Mouse (Mus musculus) thymus, postnatal 36 days (tissue): ENCODE data around the gene Tarsl2.
A peak's percentile ranks its signal among the peaks of the same experiment; 100 is the strongest.

Experiments
- DNase-seq, 2 experiments: peaks; one replicate each; pipeline ENCODE4 v3.0.0; 2022; ENCODE audit warnings: mixed read lengths in 2 of 2

The Tarsl2 gene

GRCm38 (mm10) chr7:65644643-65645351 is at the start of gene Tarsl2:
TSS of gene Tarsl2 (plus strand) at chr7:65644898.
- peak; percentile 99 for DNase-seq

GRCm38 (mm10) chr7:65606124-65606523 is 38.6 kb upstream of the Tarsl2 start:
- DNase-seq, result no peak

DNA sequence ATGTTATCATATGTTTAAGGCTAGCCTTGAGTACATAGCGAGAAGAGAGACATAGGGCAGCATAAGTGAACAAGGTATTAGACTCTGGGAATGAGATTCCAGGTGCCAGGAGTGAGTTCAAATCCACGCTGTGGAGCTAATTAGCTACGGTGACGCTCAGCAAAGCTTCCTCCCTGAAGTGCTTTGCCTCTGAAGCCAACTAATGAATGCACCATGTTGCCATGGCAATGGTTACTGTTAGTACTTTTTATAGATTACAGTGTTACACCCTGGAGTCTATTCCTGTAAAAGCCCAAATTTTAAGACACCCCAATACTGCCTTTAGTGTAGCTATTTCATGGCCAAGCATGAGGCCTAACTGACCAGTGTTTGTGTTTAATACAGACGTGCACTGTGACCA is 37.7 kb upstream of the Tarsl2 start:
- no peak for DNase-seq

DNA sequence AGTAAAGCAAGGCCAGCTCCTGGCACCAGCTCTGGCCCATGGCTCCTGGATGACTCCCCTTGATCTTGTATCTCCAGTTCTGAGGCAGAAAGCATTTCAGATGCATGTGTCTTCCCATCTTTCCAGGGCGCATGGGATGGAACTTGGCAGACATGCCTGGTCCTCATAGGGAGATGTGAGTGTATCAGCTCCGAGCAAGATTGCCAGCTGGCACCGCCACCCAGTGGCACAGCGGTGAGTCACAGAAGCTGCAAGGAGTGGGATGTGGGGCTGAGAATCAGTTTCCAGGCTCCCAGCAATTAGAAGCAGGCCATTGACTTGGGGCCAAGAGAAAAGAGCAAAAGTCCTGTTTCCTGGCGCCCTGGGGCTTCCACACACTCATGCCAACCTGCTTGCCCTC is 34.5 kb upstream of the Tarsl2 start:
- no peak for DNase-seq

DNA sequence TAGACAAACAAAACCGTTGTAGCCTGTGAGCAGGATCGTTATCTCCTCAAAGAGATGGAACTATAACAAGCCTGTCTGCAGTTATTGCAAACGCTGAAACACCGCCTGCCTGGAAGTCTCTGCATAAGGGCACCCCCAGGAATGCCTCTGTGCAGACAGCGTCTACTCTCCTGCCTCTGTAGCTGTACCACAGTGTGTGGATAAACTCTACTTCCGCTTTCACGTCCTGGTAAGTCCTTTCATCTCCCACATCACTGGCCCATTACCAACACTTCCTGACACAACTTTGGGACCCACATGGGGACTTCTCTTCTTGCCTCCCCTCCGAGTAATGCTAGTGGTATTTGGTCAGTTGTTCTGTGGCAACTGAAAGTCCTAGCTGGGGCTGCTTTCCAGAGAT is 34.0 kb upstream of the Tarsl2 start:
- DNase-seq, result no peak

DNA sequence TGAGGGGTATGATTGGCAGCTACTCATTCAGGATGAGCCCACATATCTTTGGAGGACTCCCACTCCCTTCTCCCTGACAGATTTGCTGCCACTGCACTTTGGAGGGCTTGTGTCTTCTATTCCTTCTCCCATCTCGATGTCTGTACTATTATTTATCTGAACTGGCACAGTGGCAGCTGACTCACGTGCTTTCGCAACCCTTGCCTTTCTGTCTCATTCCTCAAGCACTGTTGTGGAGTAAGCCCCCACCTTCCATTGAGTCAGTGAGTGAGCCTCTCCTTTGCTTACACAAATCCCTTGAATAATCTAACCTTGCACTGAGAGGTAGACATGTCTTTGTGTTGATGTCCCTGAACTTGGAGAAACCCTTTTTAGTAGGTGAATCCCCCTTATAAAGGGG is 33.4 kb upstream of the Tarsl2 start:
- no peak for DNase-seq

- DNase-seq, result no peak
These were observed 31.0 kb upstream of the Tarsl2 start for GRCm38 (mm10) chr7:65613723-65614122.

DNA sequence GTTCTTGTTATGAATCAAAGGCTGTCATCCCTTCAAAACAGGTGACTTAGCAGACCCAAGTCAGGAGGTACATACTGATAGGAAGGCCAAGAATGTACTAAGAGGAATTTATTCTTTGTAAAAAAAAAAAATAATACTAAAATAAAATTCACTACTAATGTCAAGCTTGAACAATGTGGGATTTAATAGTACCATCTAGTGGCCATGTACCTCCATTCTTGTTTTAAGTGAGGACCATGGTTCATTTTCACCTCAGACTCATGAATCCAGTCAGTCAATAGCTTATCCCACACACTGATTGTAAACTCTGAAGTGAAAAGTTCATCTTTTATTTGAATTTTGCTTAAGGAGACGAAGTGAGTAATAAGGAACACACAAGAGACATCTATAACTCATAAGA is 25.9 kb upstream of the Tarsl2 start:
- no peak for DNase-seq

- no peak for DNase-seq
These were observed 24.0 kb upstream of the Tarsl2 start for GRCm38 (mm10) chr7:65620746-65621145.

- no peak for DNase-seq
These were observed 21.4 kb upstream of the Tarsl2 start for GRCm38 (mm10) chr7:65623330-65623729.

GRCm38 (mm10) chr7:65625528-65625927 is 19.2 kb upstream of the Tarsl2 start:
- no peak for DNase-seq

GRCm38 (mm10) chr7:65629846-65630245 is 14.9 kb upstream of the Tarsl2 start:
- DNase-seq, result no peak

GRCm38 (mm10) chr7:65630661-65631060 is 14.0 kb upstream of the Tarsl2 start:
- DNase-seq, result no peak

DNA sequence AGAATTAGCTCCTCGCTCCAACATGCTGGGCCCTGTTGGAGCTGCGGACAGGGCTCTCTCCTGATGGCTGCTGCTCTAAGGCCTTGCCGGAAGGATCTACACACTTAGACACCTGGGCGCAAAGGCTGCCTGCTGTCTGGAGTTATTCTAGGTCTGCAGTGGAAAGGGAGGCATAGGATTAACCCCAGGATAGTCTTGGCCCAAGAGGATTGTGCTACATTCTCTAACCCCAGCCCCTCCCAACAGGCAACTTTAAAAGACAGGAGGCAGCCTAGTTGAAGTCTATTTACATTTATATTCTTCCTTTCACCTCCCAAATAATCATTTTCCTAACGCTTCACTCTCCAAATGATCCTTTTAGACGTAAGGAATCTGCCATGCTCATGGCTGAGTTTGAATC is 8.9 kb upstream of the Tarsl2 start:
- DNase-seq, result no peak

GRCm38 (mm10) chr7:65636356-65636880 is 8.3 kb upstream of the Tarsl2 start:
- no peak for DNase-seq

DNA sequence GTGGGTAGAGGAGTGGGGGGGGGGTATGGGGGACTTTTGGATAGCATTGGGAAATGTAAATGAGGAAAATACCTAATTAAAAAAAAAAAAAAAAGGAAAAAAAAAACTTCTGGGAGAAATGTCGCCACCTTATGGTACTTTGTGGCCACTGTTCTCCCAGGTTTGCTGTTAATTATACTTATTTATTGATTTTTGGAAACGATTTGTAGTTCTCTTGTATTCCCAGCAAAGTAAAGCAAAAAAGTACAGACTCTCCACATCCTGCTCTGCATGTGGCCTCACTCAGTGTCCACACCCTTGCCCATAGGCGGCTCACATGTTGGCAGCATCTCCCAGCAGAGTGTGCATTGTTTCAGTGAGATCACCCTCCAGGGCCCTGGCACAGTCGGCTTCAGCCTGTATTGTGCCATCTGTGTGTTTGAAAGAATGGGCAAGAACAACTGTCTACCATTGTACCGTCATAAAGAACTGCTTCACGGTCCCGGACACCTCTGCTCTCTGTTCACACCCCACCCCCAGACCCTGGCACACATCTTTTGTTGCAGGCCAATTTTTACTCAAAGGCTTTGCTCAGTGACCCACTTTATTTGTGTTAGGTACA is 6.4 kb upstream of the Tarsl2 start:
- DNase-seq, result no peak

DNA sequence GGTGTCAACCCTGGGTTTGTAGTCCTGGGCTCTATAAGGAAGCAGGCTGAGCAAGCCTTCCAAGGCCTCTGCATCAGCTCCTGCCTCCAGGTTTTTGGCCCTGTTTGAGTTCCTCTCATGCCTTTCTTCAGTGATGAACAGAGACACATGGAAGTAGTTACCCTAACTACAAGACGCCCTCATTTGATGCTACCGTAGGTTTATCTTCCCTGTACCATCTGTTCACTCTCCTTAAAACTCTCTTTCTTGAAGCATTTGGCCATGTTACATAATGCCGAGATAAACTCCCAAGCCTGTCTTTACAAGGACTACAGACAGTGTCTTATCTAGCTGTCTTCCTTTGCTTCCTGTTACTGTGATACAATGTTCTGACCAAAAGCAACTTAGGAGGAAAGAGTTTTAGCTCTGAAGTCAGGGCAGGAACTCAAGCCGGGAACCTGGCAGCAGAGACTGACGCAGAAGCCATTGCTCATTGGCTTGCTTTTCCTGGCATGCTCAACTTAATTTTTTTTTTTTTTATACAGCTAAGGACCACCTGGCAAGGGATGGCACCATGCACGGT is 4.8 kb upstream of the Tarsl2 start:
- DNase-seq, result no peak

DNA sequence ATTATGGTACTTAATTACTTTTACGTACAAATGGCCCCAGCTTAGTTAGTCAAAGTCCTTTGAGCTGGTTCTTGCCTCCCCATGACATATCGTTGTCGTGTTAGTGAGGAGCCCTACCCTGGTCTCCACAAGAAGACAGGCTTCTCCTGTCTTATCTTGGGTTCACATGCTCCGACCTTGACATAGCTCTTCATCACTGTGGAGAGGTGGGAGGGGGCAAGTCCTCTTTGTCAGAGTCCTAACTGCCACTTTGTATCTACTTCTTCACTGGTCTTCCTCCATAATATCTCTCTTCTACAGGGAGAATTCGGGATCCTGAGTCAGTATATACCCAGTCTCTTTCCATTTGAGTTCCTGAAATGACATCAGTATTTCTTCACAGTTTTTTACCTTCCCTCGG is 4.0 kb upstream of the Tarsl2 start:
- DNase-seq, result no peak

GRCm38 (mm10) chr7:65642371-65643304 is 2.1 kb upstream of the Tarsl2 start:
- no peak for DNase-seq

GRCm38 (mm10) chr7:65643861-65644421 is 757 bp upstream of the Tarsl2 start:
- peak in 1 of 2 experiments; percentile 7 for DNase-seq

GRCm38 (mm10) chr7:65645996-65646395 is 1.3 kb downstream of the Tarsl2 start:
- no peak for DNase-seq

GRCm38 (mm10) chr7:65650662-65651061 is 6.0 kb downstream of the Tarsl2 start:
- DNase-seq, result no peak
